Mouse (Mus musculus) embryonic fibroblast, embryonic 13.5 days (primary cell): ENCODE results near the gene Teddm3. TPM values are rescaled to one million over a fixed set of nuclear protein-coding genes. Genes with fewer than 3 reads are reported as not detected.
"Not testable (repeated sequence)": the region's sequence is repeated elsewhere in the genome, so short reads cannot be mapped to it uniquely, and the experiment has no call there.

Experiments used
- H3K27ac ChIP-seq: 2 replicates; pipeline ENCODE4 v1.5.1; 2012; ENCODE audit warnings: low read length, control low read depth, inconsistent platforms; ENCODE audit not compliant: insufficient read depth
- H3K4me1 ChIP-seq: 2 replicates; pipeline ENCODE4 v1.6.1; 2011; ENCODE audit warnings: low read length; ENCODE audit not compliant: control insufficient read depth, insufficient read depth
- H3K4me3 ChIP-seq: 2 replicates; pipeline ENCODE4 v1.5.1; 2011; ENCODE audit warnings: mild to moderate bottlenecking, control low read depth, low read length; ENCODE audit not compliant: insufficient read depth
- CTCF ChIP-seq: IDR thresholded peaks from 2 replicates; pipeline ENCODE4 v1.5.1; 2011; ENCODE audit warnings: mild to moderate bottlenecking, control low read depth, low read length, moderate library complexity, borderline replicate concordance; ENCODE audit not compliant: insufficient read depth
- POLR2A ChIP-seq: IDR thresholded peaks from 2 replicates; pipeline ENCODE4 v1.6.1; 2011; ENCODE audit warnings: low read depth, mild to moderate bottlenecking, control low read depth, low read length, moderate library complexity
- polyA plus RNA-seq: library from polyadenylated mRNA; stranded (reverse); fragments of >200 nt; gene quantifications from 2 replicates; pipeline ENCODE4 v1.2.4, GENCODE M21; 2011; ENCODE audit warnings: low read depth; ENCODE audit not compliant: missing spikeins, insufficient read length

Teddm3 gene
- polyA plus RNA-seq, 1 experiment, result not detected

DNA sequence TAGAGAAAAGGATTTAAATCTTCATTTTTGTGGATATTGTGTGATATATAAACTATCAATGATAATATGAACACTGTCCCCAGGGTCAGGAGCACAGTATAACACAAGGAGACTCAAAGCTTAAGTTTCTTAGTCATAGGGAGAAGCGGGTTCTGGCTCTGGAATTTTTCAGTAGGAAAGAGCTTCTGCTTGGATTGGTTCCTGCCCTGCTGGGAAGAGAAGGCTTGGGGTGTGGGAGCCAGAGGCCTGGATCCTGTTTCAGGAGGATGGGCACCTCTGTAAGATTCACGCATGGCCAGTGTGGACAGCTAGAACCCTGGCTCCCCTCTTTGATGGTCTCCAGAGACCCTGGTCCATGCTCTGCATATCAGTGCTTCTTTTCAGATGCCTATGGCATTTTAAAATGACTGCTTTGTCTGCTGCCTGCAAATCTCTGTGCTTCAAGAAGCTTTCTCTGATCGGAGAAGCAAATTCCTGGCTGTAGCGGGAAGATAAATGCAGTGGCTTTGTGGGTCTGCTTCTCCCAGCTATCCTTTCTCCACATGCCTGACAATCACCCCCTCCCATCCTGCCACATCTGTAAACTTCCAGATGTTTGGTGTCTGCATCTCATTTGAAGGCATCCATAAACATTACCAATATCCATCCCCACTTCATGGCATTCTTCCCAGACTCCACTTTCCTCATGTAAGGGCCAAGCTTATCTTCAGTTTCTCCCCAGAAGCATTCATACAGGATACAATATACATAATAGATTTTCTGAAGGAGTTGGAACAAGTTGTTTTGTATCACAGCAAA lies 2.0 kb downstream of the Teddm3 start:
- TF ChIP-seq CTCF (no peak), POLR2A (no peak)
- Histone ChIP-seq H3K4me1 (no peaks in the 10 kb centered on the region), H3K27ac (no peak overlapping the region), H3K4me3 (no peak overlapping the region)

DNA sequence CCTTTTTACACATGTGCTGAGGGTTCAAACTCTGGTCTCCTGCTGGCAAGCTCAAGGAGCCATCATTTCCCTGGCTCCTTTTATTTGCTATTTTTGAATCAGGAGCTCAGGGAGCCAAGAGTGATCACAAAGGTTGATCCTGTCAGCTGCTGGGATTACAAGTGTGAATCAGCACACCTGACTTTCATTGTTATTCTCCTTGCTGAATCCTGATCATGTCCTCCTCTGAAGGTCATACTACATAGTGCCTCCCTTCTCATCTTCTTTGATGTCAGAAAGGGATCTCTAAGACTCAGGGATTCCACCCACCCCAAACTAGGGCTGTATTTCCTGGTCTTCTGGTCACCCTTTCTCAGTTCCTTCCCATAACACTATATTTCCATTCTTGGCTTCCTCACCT lies 3.9 kb downstream of the Teddm3 start:
- Histone ChIP-seq H3K4me1 (no peaks in the 10 kb centered on the region), H3K27ac (no peak overlapping the region), H3K4me3 (no peak overlapping the region)
- TF ChIP-seq CTCF (no peak), POLR2A (no peak)

DNA sequence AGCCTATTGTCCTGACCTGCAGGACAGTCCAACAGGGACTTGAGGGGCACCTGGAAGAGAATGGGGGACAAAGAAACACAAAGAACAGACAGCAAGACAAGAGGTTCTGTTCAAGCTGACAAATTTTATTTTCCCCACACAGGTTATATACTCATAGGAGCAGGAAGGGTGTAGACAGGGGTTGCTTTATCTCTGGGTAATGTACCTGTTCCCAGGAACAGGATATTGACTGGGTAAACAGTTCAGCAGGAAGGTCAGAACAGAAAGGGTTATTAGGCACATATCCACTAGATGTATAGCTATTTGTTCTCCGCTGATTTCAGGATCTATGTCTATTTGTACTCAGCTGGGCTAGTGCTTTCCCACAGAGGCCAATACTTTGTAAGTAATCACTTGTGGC lies 5.3 kb downstream of the Teddm3 start:
- H3K27ac ChIP-seq, H3K4me1 ChIP-seq, H3K4me3 ChIP-seq: not testable (repeated sequence)

DNA sequence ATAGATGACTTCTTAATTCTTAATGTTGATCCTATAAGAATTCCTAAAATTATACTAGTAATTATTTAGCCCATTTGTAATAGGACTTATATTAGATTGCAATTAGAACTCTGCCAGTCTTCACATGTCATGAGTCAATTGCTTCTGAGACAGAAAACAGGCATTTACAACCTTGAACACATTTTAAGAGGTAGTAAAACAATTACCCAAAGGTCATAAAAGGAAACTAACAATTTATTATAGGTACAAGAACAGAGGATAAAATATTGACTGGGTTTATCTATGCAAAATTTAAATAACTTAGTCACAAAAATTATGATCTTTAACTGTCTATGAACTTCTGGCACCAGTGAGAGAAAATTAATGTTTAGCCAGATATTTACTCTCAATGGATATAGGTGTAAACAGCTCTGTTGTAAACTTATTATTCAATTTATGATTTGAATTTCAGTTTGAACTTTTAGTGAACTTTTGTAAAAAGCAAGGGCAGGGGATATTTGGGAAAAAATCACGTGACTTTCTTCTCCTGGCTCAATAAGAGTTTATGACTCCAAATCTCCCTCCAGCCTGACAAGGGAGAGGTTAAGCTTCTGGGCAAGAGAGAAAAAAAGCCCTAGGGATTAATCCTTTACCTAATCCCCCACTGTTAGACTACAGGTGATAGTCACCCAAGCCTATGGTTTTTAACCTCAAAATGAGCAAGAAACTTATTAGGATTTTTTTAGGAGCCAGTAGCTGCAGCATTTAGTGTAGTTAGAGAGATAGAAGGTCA lies 17.3 kb downstream of the Teddm3 start:
- Histone ChIP-seq H3K4me3 (no peak overlapping the region), H3K4me1 (no peaks in the 10 kb centered on the region), H3K27ac (no peak overlapping the region)
- no peak for TF ChIP-seq POLR2A
- TF ChIP-seq CTCF, result no peak

DNA sequence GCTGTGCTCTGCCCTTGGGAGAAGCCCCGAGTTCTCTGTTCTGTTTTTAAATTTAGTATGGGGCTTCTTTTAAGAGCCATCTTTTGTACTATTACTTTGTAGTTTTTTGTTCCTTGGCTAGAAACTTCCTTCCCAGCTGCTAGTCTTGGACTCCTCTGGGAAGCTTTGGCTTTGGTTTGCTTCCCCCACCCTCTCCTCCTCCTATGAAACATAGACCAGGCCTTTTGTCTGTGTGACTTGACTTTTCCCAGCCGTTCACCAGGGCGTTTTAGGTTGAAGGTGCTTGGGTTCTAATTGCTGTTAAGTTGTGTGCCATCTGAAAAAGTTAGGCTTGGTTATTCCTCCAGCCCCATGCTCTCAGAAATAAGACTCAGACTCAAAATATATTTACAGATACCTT lies 26.1 kb downstream of the Teddm3 start:
- not testable (repeated sequence) for H3K4me1 ChIP-seq, H3K27ac ChIP-seq, H3K4me3 ChIP-seq

DNA sequence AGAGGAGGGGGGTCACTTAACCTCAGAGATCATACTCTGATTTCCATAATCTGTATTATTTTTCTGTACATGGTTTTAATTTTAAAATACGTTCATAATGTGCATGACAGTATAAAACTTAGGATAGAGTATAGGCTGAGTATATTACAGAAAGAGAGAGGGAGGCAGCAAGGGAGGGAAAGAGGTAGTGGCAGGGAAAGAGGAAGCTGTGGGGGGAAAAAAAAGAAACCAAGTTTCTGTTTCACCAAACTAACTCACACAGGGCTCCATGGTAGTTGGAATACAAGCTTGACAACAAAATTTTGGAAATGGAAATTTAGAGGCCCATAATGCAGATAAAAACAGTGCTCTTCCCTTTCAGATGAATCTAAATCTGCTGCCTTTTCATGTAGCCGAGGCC lies 31.0 kb downstream of the Teddm3 start:
- not testable (repeated sequence) for H3K27ac ChIP-seq, H3K4me3 ChIP-seq, H3K4me1 ChIP-seq

DNA sequence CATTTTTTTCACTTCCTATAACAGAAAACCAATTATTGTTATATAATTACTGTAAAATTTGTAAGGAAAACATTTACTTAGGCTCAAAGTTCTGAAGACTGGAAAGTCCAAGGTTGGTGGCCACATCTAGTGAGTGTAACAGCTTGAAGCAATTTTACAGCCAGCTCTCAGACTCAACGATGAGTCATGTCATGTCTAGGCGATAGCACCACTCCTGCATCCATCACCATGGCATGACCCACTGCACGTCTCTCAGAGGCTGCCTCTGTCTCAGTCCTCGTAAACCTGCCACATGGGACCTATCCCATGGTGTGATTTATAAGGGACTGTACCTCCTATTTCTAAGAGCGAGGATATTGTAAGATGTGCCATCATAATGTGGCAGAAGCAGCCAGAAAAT lies 37.7 kb downstream of the Teddm3 start:
- TF ChIP-seq CTCF, result no peak
- no peak overlapping the region for H3K4me3 ChIP-seq
- H3K4me1 ChIP-seq, result peaks cover 4% of the 10 kb centered on the region
- H3K27ac ChIP-seq, result no peak overlapping the region

DNA sequence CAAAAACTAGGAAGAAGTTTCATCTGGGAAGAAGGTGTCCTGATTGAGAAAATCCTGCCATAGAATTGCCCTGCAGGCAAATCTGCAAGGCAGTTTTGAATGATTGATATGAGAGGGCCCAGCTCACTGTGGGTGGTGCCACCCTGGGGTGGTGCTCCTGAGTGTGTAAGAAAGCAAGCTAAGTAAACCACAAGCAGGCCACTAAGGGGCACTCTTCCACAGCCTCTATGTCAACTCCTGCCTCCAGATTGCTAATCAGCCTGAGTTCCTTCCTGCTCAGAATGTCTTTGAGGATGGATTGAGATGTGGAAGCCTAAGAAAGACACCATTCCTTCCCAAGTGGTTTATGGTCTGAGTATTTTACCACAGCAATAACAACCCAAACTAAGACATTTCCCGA lies 44.3 kb downstream of the Teddm3 start:
- Histone ChIP-seq H3K27ac (no peak overlapping the region), H3K4me3 (no peak overlapping the region), H3K4me1 (peaks cover 4% of the 10 kb centered on the region)
- TF ChIP-seq CTCF (no peak), POLR2A (no peak)

Other genes with a start within 250 kb of the Teddm3 start
- gene Ephb3, start 50.8 kb upstream of the Teddm3 start, polyA plus RNA-seq, result 23.6 and 45.5 TPM in 2 replicates